Mouse (Mus musculus) right cerebral cortex, postnatal 4 days (tissue): ENCODE data around the gene Tnip3.

ENCODE experiments used
- DNase-seq: peaks from one replicate; pipeline ENCODE4 v3.0.0-alpha.2; 2022

The Tnip3 gene

GRCm38 (mm10) chr6:65525192-65525591 lies at the start of gene Tnip3:
Gene Tnip3, plus strand, starts transcription at chr6:65525313.
- no peak for DNase-seq

- DNase-seq = no peak
These were observed 26.3 kb upstream of the Tnip3 start for GRCm38 (mm10) chr6:65498786-65499185.

- DNase-seq = peak; percentile 68
These were observed 15.0 kb upstream of the Tnip3 start for GRCm38 (mm10) chr6:65510051-65510669.

GRCm38 (mm10) chr6:65513813-65514212 lies 11.3 kb upstream of the Tnip3 start:
- DNase-seq = no peak

- DNase-seq = no peak
These were observed 8.4 kb upstream of the Tnip3 start for GRCm38 (mm10) chr6:65516759-65517158.

- DNase-seq = no peak
These were observed 4.3 kb upstream of the Tnip3 start for GRCm38 (mm10) chr6:65520821-65521220.

- DNase-seq = no peak
These were observed 2.8 kb downstream of the Tnip3 start for GRCm38 (mm10) chr6:65527892-65528291.

GRCm38 (mm10) chr6:65531232-65531848 lies 6.2 kb downstream of the Tnip3 start:
- DNase-seq = no peak

GRCm38 (mm10) chr6:65533687-65534086 lies 8.6 kb downstream of the Tnip3 start:
- DNase-seq = no peak

GRCm38 (mm10) chr6:65537327-65537884 lies 12.3 kb downstream of the Tnip3 start:
- no peak for DNase-seq

GRCm38 (mm10) chr6:65538022-65538652 lies 13.0 kb downstream of the Tnip3 start:
- DNase-seq = no peak

GRCm38 (mm10) chr6:65538921-65539320 lies 13.8 kb downstream of the Tnip3 start:
- DNase-seq = no peak

GRCm38 (mm10) chr6:65540138-65540537 lies 15.0 kb downstream of the Tnip3 start:
- DNase-seq = no peak

GRCm38 (mm10) chr6:65541094-65541493 lies 16.0 kb downstream of the Tnip3 start:
- DNase-seq = no peak

- DNase-seq = no peak
These were observed 17.3 kb downstream of the Tnip3 start for GRCm38 (mm10) chr6:65542391-65542790.

GRCm38 (mm10) chr6:65542913-65543312 lies 17.8 kb downstream of the Tnip3 start:
- no peak for DNase-seq

GRCm38 (mm10) chr6:65563887-65564656 lies 39.0 kb downstream of the Tnip3 start:
- no peak for DNase-seq

GRCm38 (mm10) chr6:65564657-65565039 lies 39.5 kb downstream of the Tnip3 start:
- no peak for DNase-seq

GRCm38 (mm10) chr6:65569741-65570140 lies 44.6 kb downstream of the Tnip3 start:
- DNase-seq = peak; percentile 40

- DNase-seq = no peak
These were observed 53.2 kb downstream of the Tnip3 start for GRCm38 (mm10) chr6:65578151-65578973.

GRCm38 (mm10) chr6:65583029-65583428 lies 57.9 kb downstream of the Tnip3 start:
- DNase-seq = no peak

- peak; percentile 45 for DNase-seq
These were observed 59.8 kb downstream of the Tnip3 start for GRCm38 (mm10) chr6:65584870-65585332.
